Mouse (Mus musculus) MEL (cell line): ENCODE data around the gene Nek3. TPM values are rescaled to one million over a fixed set of nuclear protein-coding genes. Genes with fewer than 3 reads are reported as not detected.
"Not testable (repeated sequence)": the region's sequence is repeated elsewhere in the genome, so short reads cannot be mapped to it uniquely, and the experiment has no call there.

ENCODE experiments used
- DNase-seq: peaks from one replicate; pipeline ENCODE4 v3.0.0; 2011; ENCODE audit warnings: low read depth, low spot score
- H3K27ac ChIP-seq: 2 replicates; pipeline ENCODE4 v1.5.1; 2012; ENCODE audit warnings: low read depth, mild to moderate bottlenecking, control low read depth, low read length, moderate library complexity; ENCODE audit not compliant: control insufficient read depth
- H3K27me3 ChIP-seq, 2 experiments: fragments of 150-350 bp in 1 of 2; sonication (generic) in 1 of 2; 2 replicates each; pipeline ENCODE4 v1.6.1; 2012; ENCODE audit warnings: low read length in 2 of 2, mild to moderate bottlenecking in 2 of 2, improper control_type of control experiment in 1 of 2, moderate library complexity in 1 of 2; ENCODE audit not compliant: insufficient read depth in 2 of 2, control insufficient read depth in 1 of 2
- H3K36me3 ChIP-seq, 2 experiments: 2 replicates each; pipeline ENCODE4 v1.6.1; 2012 to 2014; ENCODE audit warnings: low read length in 2 of 2, improper control_type of control experiment in 1 of 2, inconsistent platforms in 1 of 2, mild to moderate bottlenecking in 1 of 2; ENCODE audit not compliant: insufficient read depth in 2 of 2, control insufficient read depth in 1 of 2
- H3K4me1 ChIP-seq, 2 experiments: fragments of 150-350 bp in 1 of 2; sonication (generic) in 1 of 2; 2 replicates each; pipeline ENCODE4 v1.6.1; 2012; ENCODE audit warnings: low read length in 2 of 2, improper control_type of control experiment in 1 of 2, mild to moderate bottlenecking in 1 of 2; ENCODE audit not compliant: insufficient read depth in 2 of 2, control insufficient read depth in 1 of 2
- H3K4me3 ChIP-seq, 2 experiments: fragments of 150-350 bp in 1 of 2; sonication (generic) in 1 of 2; 2 replicates each; pipeline ENCODE4 v1.5.1; 2012; ENCODE audit warnings: low read depth in 2 of 2, low read length in 2 of 2, mild to moderate bottlenecking in 2 of 2, moderate library complexity in 2 of 2, control low read depth in 1 of 2, improper control_type of control experiment in 1 of 2; ENCODE audit not compliant: control insufficient read depth in 1 of 2, insufficient read depth in 1 of 2
- H3K79me2 ChIP-seq: 2 replicates; pipeline ENCODE4 v1.6.1; 2012; ENCODE audit warnings: mild to moderate bottlenecking, low read length, moderate library complexity; ENCODE audit not compliant: control insufficient read depth, poor library complexity, insufficient read depth
- H3K9ac ChIP-seq: 2 replicates; pipeline ENCODE4 v1.6.1; 2012; ENCODE audit warnings: low read depth, mild to moderate bottlenecking, control low read depth, low read length, moderate library complexity; ENCODE audit not compliant: control insufficient read depth, poor library complexity, severe bottlenecking
- H3K9me3 ChIP-seq: fragments of 150-350 bp; sonication (generic); replicated peaks from 2 replicates; pipeline ENCODE4 v1.6.1; 2012; ENCODE audit warnings: mild to moderate bottlenecking, low read length, improper control_type of control experiment, moderate library complexity; ENCODE audit not compliant: insufficient read depth
- CHD1 ChIP-seq: IDR thresholded peaks from 2 replicates; pipeline ENCODE4 v1.6.1; 2012; ENCODE audit warnings: low read depth, mild to moderate bottlenecking, inconsistent platforms, low read length, improper control_type of control experiment
- CTCF ChIP-seq, 3 experiments: IDR thresholded peaks in 2 of 3; conservative IDR thresholded peaks in 1 of 3; 2 replicates each; pipeline ENCODE4 v1.5.1; 2011 to 2012; ENCODE audit warnings: low read length in 3 of 3, low read depth in 2 of 3, mild to moderate bottlenecking in 2 of 3, improper control_type of control experiment in 1 of 3, inconsistent platforms in 1 of 3, mixed read lengths in 1 of 3, moderate library complexity in 1 of 3; ENCODE audit not compliant: control insufficient read depth in 1 of 3, insufficient read depth in 1 of 3, poor library complexity in 1 of 3, severe bottlenecking in 1 of 3
- E2F4 ChIP-seq: IDR thresholded peaks from 2 replicates; pipeline ENCODE4 v1.6.1; 2011; ENCODE audit warnings: low read depth, low read length, improper control_type of control experiment, borderline replicate concordance
- EP300 ChIP-seq, 2 experiments: IDR thresholded peaks; 2 replicates each; pipeline ENCODE4 v1.6.1; 2011; ENCODE audit warnings: improper control_type of control experiment in 2 of 2, low read length in 2 of 2, low read depth in 1 of 2, mild to moderate bottlenecking in 1 of 2
- ETS1 ChIP-seq: IDR thresholded peaks from 2 replicates; pipeline ENCODE4 v1.6.1; 2012; ENCODE audit warnings: low read depth, mild to moderate bottlenecking, inconsistent platforms, low read length, improper control_type of control experiment, moderate library complexity
- GABPA ChIP-seq: IDR thresholded peaks from 2 replicates; pipeline ENCODE4 v1.6.1; 2012; ENCODE audit warnings: low read depth, mild to moderate bottlenecking, inconsistent platforms, low read length, improper control_type of control experiment, moderate library complexity
- GATA1 ChIP-seq: IDR thresholded peaks from 2 replicates; pipeline ENCODE4 v1.6.1; 2011; ENCODE audit warnings: low read depth, low read length, improper control_type of control experiment
- JUND ChIP-seq: IDR thresholded peaks from 2 replicates; pipeline ENCODE4 v1.6.1; 2011; ENCODE audit warnings: low read depth, mild to moderate bottlenecking, improper control_type of control experiment, low read length
- MAX ChIP-seq: IDR thresholded peaks from 2 replicates; pipeline ENCODE4 v1.6.1; 2011; ENCODE audit warnings: low read length, improper control_type of control experiment
- MEF2A ChIP-seq: IDR thresholded peaks from 2 replicates; pipeline ENCODE4 v1.6.1; 2014; ENCODE audit warnings: low read depth, mild to moderate bottlenecking, inconsistent platforms, low read length, improper control_type of control experiment; ENCODE audit not compliant: poor library complexity, insufficient replicate concordance, severe bottlenecking; ENCODE audit errors: extremely low read depth
- MXI1 ChIP-seq: IDR thresholded peaks from 2 replicates; pipeline ENCODE4 v1.6.1; 2011; ENCODE audit warnings: mild to moderate bottlenecking, low read depth, low read length, improper control_type of control experiment
- POLR2AphosphoS2 ChIP-seq: IDR thresholded peaks from 2 replicates; pipeline ENCODE4 v1.6.1; 2011; ENCODE audit warnings: low read length, improper control_type of control experiment
- RAD21 ChIP-seq: IDR thresholded peaks from 2 replicates; pipeline ENCODE4 v1.6.1; 2011; ENCODE audit warnings: mild to moderate bottlenecking, low read depth, low read length, improper control_type of control experiment
- TAL1 ChIP-seq: IDR thresholded peaks from 2 replicates; pipeline ENCODE4 v1.6.1; 2012; ENCODE audit warnings: mild to moderate bottlenecking, inconsistent platforms, low read length, moderate library complexity, mixed read lengths
- TBP ChIP-seq: IDR thresholded peaks from 2 replicates; pipeline ENCODE4 v1.8.0; 2011; ENCODE audit warnings: low read depth, low read length, improper control_type of control experiment
- TCF12 ChIP-seq: IDR thresholded peaks from 2 replicates; pipeline ENCODE4 v1.6.1; 2014; ENCODE audit warnings: low read depth, mild to moderate bottlenecking, inconsistent platforms, low read length, improper control_type of control experiment, moderate library complexity
- USF1 ChIP-seq: IDR thresholded peaks from 2 replicates; pipeline ENCODE4 v1.6.1; 2014; ENCODE audit warnings: low read depth, mild to moderate bottlenecking, inconsistent platforms, low read length, improper control_type of control experiment, moderate library complexity
- ZKSCAN1 ChIP-seq: IDR thresholded peaks from 2 replicates; pipeline ENCODE4 v1.6.1; 2012; ENCODE audit warnings: low read depth, mild to moderate bottlenecking, inconsistent platforms, low read length, improper control_type of control experiment, moderate library complexity
- polyA plus RNA-seq, 2 experiments: library from polyadenylated mRNA; stranded (reverse) in 1 of 2; unstranded in 1 of 2; fragments of >175 nt in 1 of 2; fragments of >200 nt in 1 of 2; gene quantifications; 2 replicates each; pipeline versions ENCODE4 v1.2.1 to v1.2.4; 2012; ENCODE audit warnings: low replicate concordance in 2 of 2, low read depth in 1 of 2; ENCODE audit not compliant: insufficient read length in 2 of 2, insufficient read depth in 1 of 2, missing spikeins in 1 of 2
- total RNA-seq: library from RNA; depleted of rRNA; stranded (reverse); fragments of 300-350 nt; gene quantifications from 2 replicates; pipeline ENCODE4 v1.2.3, GENCODE M21; 2012

The Nek3 gene
- total and polyA plus RNA-seq, 3 experiments: 2.0 to 3.5 TPM; not detected in 1

DNA sequence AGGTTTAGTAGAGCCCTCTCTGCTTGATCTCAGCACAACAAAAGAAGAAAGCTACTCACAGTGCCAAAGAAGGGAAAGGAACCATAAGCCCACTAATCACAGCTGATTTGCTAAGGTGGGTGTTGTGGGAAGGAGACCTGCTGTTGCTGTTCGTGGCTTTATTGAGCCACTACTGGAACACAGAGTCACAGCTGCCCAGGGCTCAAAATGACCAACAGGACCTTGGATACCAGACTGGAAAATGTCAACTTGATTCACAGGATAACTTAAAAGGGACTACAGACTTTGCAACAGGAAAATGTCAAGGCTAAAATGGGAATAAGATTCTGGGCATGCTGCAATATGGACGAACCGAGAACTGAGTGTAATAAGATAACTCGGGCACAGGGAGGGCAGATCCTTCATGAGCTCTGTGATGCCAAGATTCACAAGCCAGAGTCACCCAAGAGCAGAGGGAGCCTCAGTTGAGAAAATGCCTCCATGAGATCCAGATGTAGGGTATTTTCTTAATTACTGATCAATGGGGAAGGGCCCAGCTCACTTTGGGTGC, 24.3 kb downstream of the Nek3 start:
- TF ChIP-seq TAL1 (no peak), USF1 (no peak), CTCF (IDR thresholded peaks at IDR 0.05 in 2 of 3, conservative IDR thresholded peaks at IDR 0.05 in 1 of 3; ENCODE audit: control insufficient read depth in 1 of 3, insufficient read depth in 1 of 3, low read depth in 2 of 3, low read length in 3 of 3, poor library complexity in 1 of 3, severe bottlenecking in 1 of 3) (no peak), MAX (no peak), EP300 (IDR thresholded peaks at IDR 0.05; ENCODE audit: low read depth in 1 of 2, low read length in 2 of 2) (no peak), E2F4 (no peak), POLR2AphosphoS2 (no peak), TCF12 (no peak), RAD21 (no peak), JUND (no peak), MEF2A (no peak), GABPA (no peak), MXI1 (no peak), ZKSCAN1 (no peak), GATA1 (no peak), TBP (no peak), CHD1 (no peak), ETS1 (no peak)

GRCm38 (mm10) chr8:22136462-22136861, 29.8 kb downstream of the Nek3 start:
- not testable (repeated sequence) for H3K36me3 ChIP-seq, H3K9ac ChIP-seq, H3K27me3 ChIP-seq, H3K9me3 ChIP-seq, H3K4me1 ChIP-seq, H3K79me2 ChIP-seq, H3K4me3 ChIP-seq, H3K27ac ChIP-seq, DNase-seq

More for the DNA sequence above, 24.3 kb downstream of the Nek3 start:
- Histone ChIP-seq H3K9me3 (no peaks in the 10 kb centered on the region), H3K79me2 (no peaks in the 10 kb centered on the region), H3K4me3 (no peak overlapping the region), H3K4me1 (no peaks in the 10 kb centered on the region), H3K27ac (no peak overlapping the region), H3K27me3 (no peaks in the 10 kb centered on the region), H3K36me3 (no peaks in the 10 kb centered on the region), H3K9ac (no peak overlapping the region)
- DNase-seq: no peak
